ENCODE assay signal across 15 mouse cellular contexts in the genomic region with DNA sequence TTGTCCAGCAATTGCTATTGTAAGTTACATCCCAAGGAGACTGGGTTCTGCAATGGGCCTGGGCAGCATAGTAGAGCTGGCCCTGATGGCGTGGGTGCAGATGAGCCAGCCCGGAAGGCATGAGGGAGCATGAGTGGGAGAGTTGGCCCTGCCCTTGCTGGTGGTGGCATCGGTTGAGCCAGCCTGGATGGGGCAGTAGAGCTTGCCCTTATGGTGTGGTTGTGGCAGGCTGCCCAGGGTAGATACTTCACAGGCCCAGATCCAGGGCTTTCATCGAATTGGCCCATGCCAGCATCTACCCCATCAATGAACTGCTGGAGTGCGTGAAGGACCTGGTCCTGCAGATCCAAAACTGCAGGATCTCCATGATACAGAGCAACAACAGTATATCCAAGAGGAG. TPM values are rescaled to one million over a fixed set of nuclear protein-coding genes. Genes with fewer than 3 reads are reported as not detected.
DNase-seq lines count a peak whose midpoint lies in the region; ATAC-seq and TF ChIP-seq lines count a peak whose summit lies in the region.
"Had no signal": no experiment of that assay in that cellular context is flagged by ENCODE, and none has a peak within 500 bp of the region (broad histone marks: within the 10 kb centered on the region; RNA-seq: fewer than 3 reads in every experiment).

No protein-coding gene starts in this region.

- 88% methylated on average over 5 of the region's 5 CpGs for WGBS in embryonic facial prominence, embryonic 12.5 days
- 94% methylated on average over 5 of the region's 5 CpGs for WGBS in embryonic facial prominence, embryonic 10.5 days

- ATAC-seq in embryonic facial prominence, embryonic 12.5 days (ENCODE audit: insufficient number of reproducible peaks, insufficient read depth, low FRiP score, low TSS enrichment) = 0 out of 2 replicates have a peak, but pooled peaks have one; percentile 44
- no peak for ATAC-seq in G1E (ENCODE audit: extremely low read depth, insufficient number of reproducible peaks, low FRiP score, poor library complexity, severe bottlenecking)
- ATAC-seq: midbrain, embryonic 13.5 days had no signal

- TF ChIP-seq CTCF in G1E (IDR thresholded peaks at IDR 0.05; ENCODE audit: low read depth, low read length) = 0 out of 2 replicates have a peak, but pooled peaks have one; percentile 7

- H3K9ac ChIP-seq in embryonic facial prominence, embryonic 12.5 days = no peak overlapping the region
- H3K9ac ChIP-seq: liver, embryonic 15.5 days; midbrain, embryonic 13.5 days had no signal

- peaks cover 4% of the 10 kb centered on the region; the same call in 1 of the 2 replicates for H3K4me1 ChIP-seq in embryonic facial prominence, embryonic 12.5 days
- H3K4me1 ChIP-seq in embryonic facial prominence, embryonic 10.5 days = peaks cover 5% of the 10 kb centered on the region; the same call in 1 of the 2 replicates
- H3K4me1 ChIP-seq in G1E (ENCODE audit: insufficient read depth, low read depth, low read length) = peaks cover 26% of the 10 kb centered on the region
- H3K4me1 ChIP-seq: midbrain, embryonic 13.5 days had no signal

- peaks cover 3% of the 10 kb centered on the region; the same call in 1 of the 2 replicates for H3K36me3 ChIP-seq in embryonic facial prominence, embryonic 12.5 days
- peaks cover 5% of the 10 kb centered on the region; the same call in 1 of the 2 replicates for H3K36me3 ChIP-seq in embryonic facial prominence, embryonic 10.5 days (replicated peaks)
- peaks cover 29% of the 10 kb centered on the region for H3K36me3 ChIP-seq in G1E (replicated peaks)
- H3K36me3 ChIP-seq: liver, embryonic 15.5 days had no signal

- no peak for DNase-seq in embryonic facial prominence, embryonic 10.5 days (ENCODE audit: low spot score)
- no peak for DNase-seq in G1E (ENCODE audit: low spot score)
- peak; percentile 52 to 59 for DNase-seq in cerebellum, adult 18-20 months
- DNase-seq in cerebellum, postnatal 25 days = peak; percentile 47 to 75
- DNase-seq in right cerebral cortex, adult 2 months (ENCODE audit: low spot score in 2 of 2) = no peak
- DNase-seq in ovary, postnatal 14 days (ENCODE audit: low spot score) = no peak
- no peak for DNase-seq in urinary bladder, postnatal 10 days (ENCODE audit: low spot score)
- DNase-seq: adrenal gland, postnatal 14 days; B cell, adult 2 months; heart, adult 11 months; kidney, adult 11 months; lung, postnatal 10 days had no signal

- no peaks in the 10 kb centered on the region for H3K27me3 ChIP-seq in embryonic facial prominence, embryonic 12.5 days
- H3K27me3 ChIP-seq in embryonic facial prominence, embryonic 10.5 days (replicated peaks; ENCODE audit: low read depth, poor library complexity, severe bottlenecking) = no peaks in the 10 kb centered on the region
- peaks cover 10% of the 10 kb centered on the region for H3K27me3 ChIP-seq in G1E (ENCODE audit: insufficient read depth, low read length)
- H3K27me3 ChIP-seq: liver, embryonic 15.5 days; midbrain, embryonic 13.5 days had no signal

- no peak overlapping the region for H3K4me2 ChIP-seq in embryonic facial prominence, embryonic 12.5 days (replicated peaks)
- H3K4me2 ChIP-seq: midbrain, embryonic 13.5 days had no signal

- no peak overlapping the region for H3K4me3 ChIP-seq in embryonic facial prominence, embryonic 12.5 days
- no peak overlapping the region for H3K4me3 ChIP-seq in embryonic facial prominence, embryonic 10.5 days
- no peak overlapping the region; the same call in 1 of the 2 replicates for H3K4me3 ChIP-seq in G1E (ENCODE audit: low read depth, low read length)
- H3K4me3 ChIP-seq: midbrain, embryonic 13.5 days had no signal

- H3K9me3 ChIP-seq in embryonic facial prominence, embryonic 12.5 days = no peaks in the 10 kb centered on the region
- peaks cover 6% of the 10 kb centered on the region; the same call in 1 of the 2 replicates for H3K9me3 ChIP-seq in embryonic facial prominence, embryonic 10.5 days
- H3K9me3 ChIP-seq in G1E (replicated peaks) = 0 out of 2 replicates have a peak, but pooled peaks cover 2% of the 10 kb centered on the region
- H3K9me3 ChIP-seq: liver, embryonic 15.5 days; midbrain, embryonic 13.5 days had no signal

- H3K27ac ChIP-seq in embryonic facial prominence, embryonic 12.5 days = no peak overlapping the region
- no peak overlapping the region for H3K27ac ChIP-seq in embryonic facial prominence, embryonic 10.5 days (replicated peaks)
- H3K27ac ChIP-seq: liver, embryonic 15.5 days; midbrain, embryonic 13.5 days had no signal

RNA-seq across cellular contexts. Expression of a gene that starts 28.3 kb away (rescaled TPM):
- 26.7 and 27.4 TPM in 2 replicates for polyA plus RNA-seq in embryonic facial prominence, embryonic 12.5 days (2016; fragmentation: Nextera tagmentation; extraction: Ambion mirVana)
- 14.2 and 15.3 TPM in 2 replicates for polyA plus RNA-seq in embryonic facial prominence, embryonic 10.5 days (2016; fragmentation: Nextera tagmentation; extraction: Ambion mirVana)
- total RNA-seq in G1E (2014; fragmentation: Nextera tagmentation) (7.8 and 9.5 TPM in 2 replicates), G1E (2017) (8.1 and 10.3 TPM in 2 replicates)
- 3.0 and 3.2 TPM in 2 replicates for polyA plus RNA-seq in G1E (2012)

RNA-seq across cellular contexts. Expression of a gene that starts 48.7 kb away (rescaled TPM):
- 4.6 and 4.8 TPM in 2 replicates for polyA plus RNA-seq in embryonic facial prominence, embryonic 12.5 days (2016; fragmentation: Nextera tagmentation; extraction: Ambion mirVana)
- 4.2 and 5.1 TPM in 2 replicates for polyA plus RNA-seq in embryonic facial prominence, embryonic 10.5 days (2016; fragmentation: Nextera tagmentation; extraction: Ambion mirVana)
- total RNA-seq in G1E (2014; fragmentation: Nextera tagmentation) (56.1 and 67.1 TPM in 2 replicates), G1E (2017) (20.2 and 26.0 TPM in 2 replicates)
- polyA plus RNA-seq in G1E (2012) = 7.4 and 8.7 TPM in 2 replicates

Comparison
In these comparisons a context has a peak if more than half of its experiments do, and no peak if none do; other contexts are left out.
1. DNase-seq: peak in cerebellum, adult 18-20 months (2 of 2) and cerebellum, postnatal 25 days (2 of 2); none in embryonic facial prominence, embryonic 10.5 days (single experiment), G1E (single experiment), right cerebral cortex, adult 2 months (0 of 2), ovary, postnatal 14 days (single experiment) and urinary bladder, postnatal 10 days (single experiment).